Mouse (Mus musculus): ENCODE data around the gene Mylk4.

The Mylk4 gene

GRCm38 (mm10) chr13:32712568-32712967 is 71.2 kb downstream of the Mylk4 start:
- no peak for DNase-seq (ENCODE audit: low read depth, low spot score)

GRCm38 (mm10) chr13:32707894-32708293 is 75.9 kb downstream of the Mylk4 start:
- no peak for DNase-seq (ENCODE audit: low read depth, low spot score)

- DNase-seq (ENCODE audit: low read depth, low spot score): no peak
Observed at GRCm38 (mm10) chr13:32706651-32707288, 77.0 kb downstream of the Mylk4 start.

GRCm38 (mm10) chr13:32705315-32705714 is 78.4 kb downstream of the Mylk4 start:
- DNase-seq (ENCODE audit: low read depth, low spot score): no peak

GRCm38 (mm10) chr13:32704911-32705310 is 78.8 kb downstream of the Mylk4 start:
- DNase-seq (ENCODE audit: low read depth, low spot score): no peak

- DNase-seq (ENCODE audit: low read depth, low spot score): no peak
Observed at GRCm38 (mm10) chr13:32701564-32701963, 82.2 kb downstream of the Mylk4 start.

- no peak for DNase-seq (ENCODE audit: low read depth, low spot score)
Observed at GRCm38 (mm10) chr13:32699376-32699775, 84.4 kb downstream of the Mylk4 start.

- no peak for DNase-seq (ENCODE audit: low read depth, low spot score)
Observed at GRCm38 (mm10) chr13:32698956-32699355, 84.8 kb downstream of the Mylk4 start.

GRCm38 (mm10) chr13:32693886-32694455 is 89.8 kb downstream of the Mylk4 start:
- no peak for DNase-seq (ENCODE audit: low read depth, low spot score)

GRCm38 (mm10) chr13:32692563-32692962 is 91.2 kb downstream of the Mylk4 start:
- no peak for DNase-seq (ENCODE audit: low read depth, low spot score)

GRCm38 (mm10) chr13:32690279-32690678 is 93.5 kb downstream of the Mylk4 start:
- DNase-seq (ENCODE audit: low read depth, low spot score): no peak

GRCm38 (mm10) chr13:32680868-32681515 is 102.8 kb downstream of the Mylk4 start:
- DNase-seq (ENCODE audit: low read depth, low spot score): peak; percentile 46

- DNase-seq (ENCODE audit: low read depth, low spot score): no peak
Observed at GRCm38 (mm10) chr13:32680121-32680551, 103.6 kb downstream of the Mylk4 start.

- no peak for DNase-seq (ENCODE audit: low read depth, low spot score)
Observed at GRCm38 (mm10) chr13:32678998-32679397, 104.8 kb downstream of the Mylk4 start.

GRCm38 (mm10) chr13:32670782-32671181 is 113.0 kb downstream of the Mylk4 start:
- no peak for DNase-seq (ENCODE audit: low read depth, low spot score)

GRCm38 (mm10) chr13:32668296-32668695 is 115.5 kb downstream of the Mylk4 start:
- no peak for DNase-seq (ENCODE audit: low read depth, low spot score)

- DNase-seq (ENCODE audit: low read depth, low spot score): no peak
Observed at GRCm38 (mm10) chr13:32667386-32667785, 116.4 kb downstream of the Mylk4 start.

GRCm38 (mm10) chr13:32662041-32662440 is 121.7 kb downstream of the Mylk4 start:
- DNase-seq (ENCODE audit: low read depth, low spot score): no peak

- no peak for DNase-seq (ENCODE audit: low read depth, low spot score)
Observed at GRCm38 (mm10) chr13:32660294-32660693, 123.5 kb downstream of the Mylk4 start.

- DNase-seq (ENCODE audit: low read depth, low spot score): no peak
Observed at GRCm38 (mm10) chr13:32659271-32659670, 124.5 kb downstream of the Mylk4 start.

- DNase-seq (ENCODE audit: low read depth, low spot score): no peak
Observed at GRCm38 (mm10) chr13:32657583-32657982, 126.2 kb downstream of the Mylk4 start.

Measured in retina, adult 2 months (tissue).